Mouse (Mus musculus) ES-Bruce4 (cell line): ENCODE data around the gene Man1c1. TPM values are rescaled to one million over a fixed set of nuclear protein-coding genes. Genes with fewer than 3 reads are reported as not detected.
A peak's percentile ranks its signal among the peaks of the same experiment; 100 is the strongest.

Experiments
- H3K27ac ChIP-seq: 2 replicates; pipeline ENCODE4 v1.5.1; 2012; ENCODE audit warnings: low read length, inconsistent platforms; ENCODE audit not compliant: insufficient read depth
- H3K27me3 ChIP-seq: 2 replicates; pipeline ENCODE4 v1.6.1; 2012; ENCODE audit warnings: mild to moderate bottlenecking, low read length, inconsistent platforms; ENCODE audit not compliant: control insufficient read depth, poor library complexity, insufficient read depth, severe bottlenecking
- H3K36me3 ChIP-seq: 2 replicates; pipeline ENCODE4 v1.6.1; 2012; ENCODE audit warnings: inconsistent platforms, mild to moderate bottlenecking, low read length, moderate library complexity; ENCODE audit not compliant: control insufficient read depth, poor library complexity, insufficient read depth, severe bottlenecking
- H3K4me1 ChIP-seq: one replicate; pipeline ENCODE4 v1.8.1; 2011; ENCODE audit warnings: low read length; ENCODE audit not compliant: control insufficient read depth, insufficient read depth
- H3K4me3 ChIP-seq: 2 replicates; pipeline ENCODE4 v1.5.1; 2011; ENCODE audit warnings: low read depth, mild to moderate bottlenecking, low read length
- H3K9ac ChIP-seq: 2 replicates; pipeline ENCODE4 v1.6.1; 2012; ENCODE audit warnings: low read depth, mild to moderate bottlenecking, inconsistent platforms; ENCODE audit not compliant: poor library complexity, severe bottlenecking
- H3K9me3 ChIP-seq: replicated peaks from 2 replicates; pipeline ENCODE4 v1.6.1; 2012; ENCODE audit warnings: mild to moderate bottlenecking, low read length, inconsistent platforms; ENCODE audit not compliant: control insufficient read depth, poor library complexity, insufficient read depth, severe bottlenecking
- CTCF ChIP-seq: IDR thresholded peaks from one replicate; pipeline ENCODE4 v1.8.1; 2011; ENCODE audit warnings: low read depth, low read length
- EP300 ChIP-seq: IDR thresholded peaks from 2 replicates; pipeline ENCODE4 v1.6.1; 2011; ENCODE audit warnings: low read depth, low read length; ENCODE audit not compliant: insufficient read depth
- POLR2A ChIP-seq: IDR thresholded peaks from one replicate; pipeline ENCODE4 v1.8.1; 2011; ENCODE audit warnings: low read length; ENCODE audit not compliant: insufficient read depth
- polyA plus RNA-seq: library from polyadenylated mRNA; stranded (reverse); fragments of >200 nt; gene quantifications from 2 replicates; pipeline ENCODE4 v1.2.4, GENCODE M21; 2011; ENCODE audit warnings: low read depth; ENCODE audit not compliant: missing spikeins, insufficient read depth, insufficient read length

Man1c1 gene
- polyA plus RNA-seq, 1 experiment = 7.1 TPM

DNA sequence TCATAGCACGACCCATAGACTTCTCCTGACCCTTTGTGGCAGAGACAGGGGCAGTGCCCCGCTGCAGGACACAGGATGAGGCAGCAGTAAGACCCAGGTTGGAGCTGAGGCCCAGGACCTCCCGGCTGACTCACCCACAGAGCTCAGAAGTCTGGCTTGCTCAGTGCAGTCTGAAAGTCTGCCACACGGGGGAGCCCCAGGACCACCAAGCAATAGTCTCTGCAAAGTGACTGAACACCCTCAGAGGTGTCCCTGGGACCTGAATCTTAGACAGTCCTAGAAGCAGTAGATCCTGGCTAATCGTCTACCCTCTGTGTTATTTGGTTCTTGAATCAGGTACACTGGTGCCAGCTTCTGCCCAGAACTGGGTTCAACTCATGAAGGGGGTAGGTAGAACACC lies 160.8 kb downstream of the Man1c1 start:
- no peak overlapping the region for H3K27ac ChIP-seq
- no peaks in the 10 kb centered on the region for H3K4me1 ChIP-seq
- H3K9me3 ChIP-seq = no peaks in the 10 kb centered on the region
- H3K4me3 ChIP-seq = no peak overlapping the region
- no peak overlapping the region for H3K9ac ChIP-seq
- H3K36me3 ChIP-seq = no peaks in the 10 kb centered on the region
- no peaks in the 10 kb centered on the region for H3K27me3 ChIP-seq
- TF ChIP-seq EP300 (no peak), CTCF (peak; percentile 89), POLR2A (no peak)

DNA sequence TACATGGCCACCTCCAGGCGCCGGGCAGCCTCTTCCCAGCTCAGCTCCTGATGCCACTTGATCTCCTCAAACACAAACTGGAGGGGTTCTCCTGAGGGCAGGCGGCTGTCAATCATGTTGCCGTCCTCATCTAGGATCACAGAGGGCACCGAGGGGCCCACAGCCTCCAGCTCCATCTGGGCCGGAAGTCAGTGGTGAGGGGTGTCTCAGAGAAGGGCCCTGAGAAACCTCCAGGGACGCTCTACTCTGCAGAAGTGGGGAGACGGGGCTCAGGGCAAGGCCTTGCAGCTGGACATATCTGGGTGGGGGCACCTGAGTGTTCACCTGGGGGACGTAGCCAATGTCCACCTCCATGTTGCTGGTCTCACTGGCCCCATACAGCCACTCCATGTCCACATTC lies 161.4 kb downstream of the Man1c1 start:
- Histone ChIP-seq H3K4me1 (no peaks in the 10 kb centered on the region), H3K27ac (no peak overlapping the region), H3K4me3 (no peak overlapping the region), H3K36me3 (no peaks in the 10 kb centered on the region), H3K9me3 (no peaks in the 10 kb centered on the region), H3K9ac (no peak overlapping the region), H3K27me3 (no peaks in the 10 kb centered on the region)
- no peak for TF ChIP-seq EP300
- TF ChIP-seq POLR2A = no peak
- TF ChIP-seq CTCF = no peak

DNA sequence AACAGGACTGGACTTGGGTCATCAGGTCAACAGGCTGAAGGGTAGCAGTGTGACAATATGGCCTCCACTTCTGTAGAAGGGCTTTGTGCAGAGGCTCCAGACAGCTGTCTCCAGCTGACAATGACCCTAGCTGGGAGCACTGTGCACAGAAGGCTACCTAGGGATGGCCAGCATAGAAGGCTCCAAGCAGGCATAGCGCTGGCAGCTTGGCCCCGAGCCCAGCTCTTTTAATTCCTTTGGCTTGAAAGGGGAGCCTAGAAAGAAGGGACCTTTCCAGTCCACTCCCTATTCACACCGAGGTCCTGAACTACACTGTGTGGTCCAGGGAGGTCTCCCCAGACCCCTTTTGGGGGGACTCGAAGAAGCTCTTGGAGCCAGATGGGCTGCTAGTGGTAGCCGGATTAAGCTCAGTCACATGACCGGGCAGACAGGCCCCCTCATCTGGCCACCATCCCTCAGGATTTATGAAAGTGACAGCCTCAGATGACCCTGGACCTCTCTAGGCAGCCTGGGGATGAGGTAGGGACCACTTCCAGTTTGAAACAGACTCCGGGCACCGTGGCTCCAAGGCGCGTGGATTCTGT lies 165.0 kb downstream of the Man1c1 start:
- no peak overlapping the region for H3K9ac ChIP-seq
- no peaks in the 10 kb centered on the region for H3K27me3 ChIP-seq
- no peak overlapping the region for H3K4me3 ChIP-seq
- TF ChIP-seq POLR2A = no peak
- no peak for TF ChIP-seq CTCF
- H3K27ac ChIP-seq = no peak overlapping the region
- no peaks in the 10 kb centered on the region for H3K9me3 ChIP-seq
- H3K4me1 ChIP-seq = no peaks in the 10 kb centered on the region
- no peaks in the 10 kb centered on the region for H3K36me3 ChIP-seq

DNA sequence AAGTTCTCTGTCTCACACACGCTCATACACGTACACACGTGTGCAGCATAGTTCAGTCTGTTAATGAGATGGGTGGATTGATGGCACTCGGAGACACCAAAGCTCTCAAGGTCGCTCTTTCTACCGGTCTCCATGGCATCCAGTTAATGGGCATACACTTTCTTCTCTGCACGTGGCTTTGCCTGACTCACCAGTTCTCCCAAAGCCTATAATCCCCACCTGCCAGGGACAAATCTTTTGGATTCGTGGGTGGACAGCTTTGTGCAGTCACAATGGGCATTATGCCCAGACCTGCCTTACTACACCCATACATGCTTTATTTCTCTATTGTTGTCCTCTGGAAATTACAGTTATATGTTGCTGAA lies 168.3 kb downstream of the Man1c1 start:
- no peaks in the 10 kb centered on the region for H3K27me3 ChIP-seq
- peak overlapping the region; percentile 81 for H3K27ac ChIP-seq
- H3K36me3 ChIP-seq = peaks cover 9% of the 10 kb centered on the region
- TF ChIP-seq CTCF = no peak
- TF ChIP-seq POLR2A = no peak
- no peak for TF ChIP-seq EP300
- peak overlapping the region; percentile 78 for H3K4me3 ChIP-seq
- H3K9ac ChIP-seq = peak overlapping the region; percentile 34
- H3K4me1 ChIP-seq = no peaks in the 10 kb centered on the region
- no peaks in the 10 kb centered on the region for H3K9me3 ChIP-seq

DNA sequence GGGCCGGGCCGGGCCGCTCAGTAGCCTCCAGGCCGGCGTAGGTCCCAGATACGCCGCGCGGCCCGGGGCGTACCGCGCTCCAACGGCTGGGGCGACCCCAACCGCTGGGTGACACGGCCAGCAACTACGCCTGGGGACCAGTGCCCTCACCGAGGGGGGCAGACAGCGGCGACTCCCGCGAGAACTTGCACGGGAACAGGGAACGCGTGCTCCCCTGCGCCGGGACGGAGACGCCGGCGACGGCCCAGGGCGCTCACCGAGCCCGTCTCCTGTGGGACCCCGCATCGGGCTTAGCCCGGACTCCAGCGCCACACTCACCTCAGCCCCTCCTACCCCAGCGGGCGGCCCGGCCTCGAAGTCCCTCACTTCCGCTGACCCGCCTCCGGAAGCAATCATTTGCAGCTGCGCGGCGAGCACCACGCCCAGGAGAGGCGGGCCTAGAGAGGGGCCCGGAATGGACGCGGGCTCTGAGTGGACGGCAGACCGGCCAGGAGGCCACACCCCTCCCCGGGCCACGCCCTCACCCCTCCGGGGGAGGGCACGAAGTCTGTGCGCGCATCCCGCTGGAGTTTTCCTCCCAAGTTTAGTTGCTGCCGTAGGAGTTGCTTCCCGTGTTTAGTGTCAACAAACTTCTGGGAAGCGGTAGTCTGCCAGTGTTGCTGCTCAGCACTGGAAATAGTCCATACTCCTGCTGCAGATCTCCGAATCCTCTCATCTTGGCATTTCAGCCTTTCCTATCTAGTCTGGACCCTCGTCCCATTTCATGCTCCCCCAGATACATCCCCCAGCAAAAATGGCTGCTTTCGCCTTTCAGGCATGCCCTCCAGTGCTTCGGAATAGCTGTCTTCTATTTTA lies 168.9 kb downstream of the Man1c1 start, which contains the start of gene Mtfr1l:
Gene Mtfr1l, minus strand, starts transcription at position 456 of the 855 bp plus-strand sequence.
- no peaks in the 10 kb centered on the region for H3K27me3 ChIP-seq
- H3K36me3 ChIP-seq = peaks cover 11% of the 10 kb centered on the region
- peak within 1 kb of the TSS; percentile 78 for H3K4me3 ChIP-seq
- peak within 1 kb of the TSS; percentile 81 for H3K27ac ChIP-seq
- H3K9ac ChIP-seq = peak within 1 kb of the TSS; percentile 80
- no peak for TF ChIP-seq CTCF
- TF ChIP-seq POLR2A = peak; percentile 77
- TF ChIP-seq EP300 = no peak
- H3K9me3 ChIP-seq = no peaks in the 10 kb centered on the region
- H3K4me1 ChIP-seq = no peaks in the 10 kb centered on the region
